Mouse (Mus musculus) embryonic fibroblast, embryonic 13.5 days (primary cell): ENCODE results near the gene Rgcc.

Experiments used
- CTCF ChIP-seq: IDR thresholded peaks from 2 replicates; pipeline ENCODE4 v1.5.1; 2011; ENCODE audit warnings: mild to moderate bottlenecking, control low read depth, low read length, moderate library complexity, borderline replicate concordance; ENCODE audit not compliant: insufficient read depth
- POLR2A ChIP-seq: IDR thresholded peaks from 2 replicates; pipeline ENCODE4 v1.6.1; 2011; ENCODE audit warnings: low read depth, mild to moderate bottlenecking, control low read depth, low read length, moderate library complexity

DNA sequence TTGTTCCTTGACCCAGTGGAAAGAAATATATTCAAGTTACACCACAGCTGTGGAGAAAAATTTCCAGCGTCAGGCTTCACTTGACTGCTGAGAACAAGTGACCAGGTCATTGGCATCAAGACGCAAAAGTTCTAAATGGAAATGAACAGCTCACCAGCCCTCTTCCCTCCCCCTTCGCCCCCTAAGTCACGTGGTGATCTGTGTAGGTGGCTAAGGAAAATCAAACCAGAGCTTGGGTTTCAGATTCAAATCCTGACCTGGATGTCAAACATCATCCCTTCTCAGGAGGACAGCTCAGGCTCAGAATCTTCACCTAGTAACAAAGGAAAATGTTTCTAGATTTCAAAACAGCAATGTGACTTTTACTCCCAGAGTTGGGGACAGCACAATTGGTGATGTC, 2.2 kb downstream of the Rgcc start:
- TF ChIP-seq CTCF (no peak), POLR2A (no peak)
